Mouse (Mus musculus) right cerebral cortex, postnatal 25 days (tissue): ENCODE data around the gene Elf5.

Experiments
- DNase-seq: peaks from one replicate; pipeline ENCODE4 v3.0.0; 2022

Gene Elf5

GRCm38 (mm10) chr2:103411348-103411747 lies at the start of gene Elf5:
Gene Elf5, plus strand, starts transcription at chr2:103411688.
- no peak for DNase-seq

GRCm38 (mm10) chr2:103372541-103372940 lies 38.9 kb upstream of the Elf5 start:
- DNase-seq: no peak

- no peak for DNase-seq
Observed at GRCm38 (mm10) chr2:103379502-103380160, 31.9 kb upstream of the Elf5 start.

- DNase-seq: no peak
Observed at GRCm38 (mm10) chr2:103382174-103382573, 29.3 kb upstream of the Elf5 start.

- DNase-seq: no peak
Observed at GRCm38 (mm10) chr2:103387881-103388280, 23.6 kb upstream of the Elf5 start.

GRCm38 (mm10) chr2:103388311-103388710 lies 23.2 kb upstream of the Elf5 start:
- DNase-seq: no peak

- DNase-seq: no peak
Observed at GRCm38 (mm10) chr2:103390086-103390988, 21.2 kb upstream of the Elf5 start.

GRCm38 (mm10) chr2:103391626-103392025 lies 19.9 kb upstream of the Elf5 start:
- no peak for DNase-seq

GRCm38 (mm10) chr2:103398110-103398509 lies 13.4 kb upstream of the Elf5 start:
- no peak for DNase-seq

GRCm38 (mm10) chr2:103400691-103401090 lies 10.8 kb upstream of the Elf5 start:
- DNase-seq: no peak

- DNase-seq: no peak
Observed at GRCm38 (mm10) chr2:103406239-103406638, 5.2 kb upstream of the Elf5 start.

GRCm38 (mm10) chr2:103411816-103412215 lies 328 bp downstream of the Elf5 start:
- DNase-seq: no peak

GRCm38 (mm10) chr2:103413381-103413780 lies 1.9 kb downstream of the Elf5 start:
- DNase-seq: no peak

- no peak for DNase-seq
Observed at GRCm38 (mm10) chr2:103415774-103416173, 4.3 kb downstream of the Elf5 start.

- DNase-seq: no peak
Observed at GRCm38 (mm10) chr2:103420650-103421507, 9.4 kb downstream of the Elf5 start.

- no peak for DNase-seq
Observed at GRCm38 (mm10) chr2:103423884-103424283, 12.4 kb downstream of the Elf5 start.

GRCm38 (mm10) chr2:103424349-103425026 lies 13.0 kb downstream of the Elf5 start:
- peak; percentile 59 for DNase-seq

- no peak for DNase-seq
Observed at GRCm38 (mm10) chr2:103425456-103426063, 14.1 kb downstream of the Elf5 start.

- no peak for DNase-seq
Observed at GRCm38 (mm10) chr2:103428356-103428755, 16.9 kb downstream of the Elf5 start.

- no peak for DNase-seq
Observed at GRCm38 (mm10) chr2:103430712-103431111, 19.2 kb downstream of the Elf5 start.

GRCm38 (mm10) chr2:103432695-103433275 lies 21.3 kb downstream of the Elf5 start:
- DNase-seq: no peak

- DNase-seq: no peak
Observed at GRCm38 (mm10) chr2:103435110-103435509, 23.6 kb downstream of the Elf5 start.
